Mouse (Mus musculus) heart, adult 2 months (tissue): ENCODE data around the gene Veph1.

ENCODE experiments used
- CTCF ChIP-seq: fragments of 200-600 bp; IDR thresholded peaks from 2 replicates; pipeline ENCODE4 v1.8.1; 2022; ENCODE audit warnings: antibody characterized with exemption, mild to moderate bottlenecking, moderate library complexity
- EP300 ChIP-seq: fragments of 200-500 bp; IDR thresholded peaks from 2 replicates; pipeline ENCODE4 v1.6.1; 2011; ENCODE audit warnings: low read depth, low read length, control low read depth; ENCODE audit not compliant: insufficient read depth
- POLR2A ChIP-seq: fragments of 200-500 bp; IDR thresholded peaks from 2 replicates; pipeline ENCODE4 v1.6.1; 2011; ENCODE audit warnings: mild to moderate bottlenecking, low read depth, low read length, control low read depth; ENCODE audit not compliant: insufficient read depth

- no peak for TF ChIP-seq POLR2A
- TF ChIP-seq CTCF = no peak
- TF ChIP-seq EP300 = no peak
These were observed 76.9 kb downstream of the Veph1 start, which contains the start of gene Ptx3 for GRCm38 (mm10) chr3:66219655-66220191.
